Mouse (Mus musculus) gastrocnemius, postnatal 14 days (tissue): ENCODE measurements around the gene Rap1gap2. TPM values are rescaled to one million over a fixed set of nuclear protein-coding genes. Genes with fewer than 3 reads are reported as not detected.

Source experiments
- DNase-seq: peaks from one replicate; pipeline ENCODE4 v3.0.0; 2021; ENCODE audit warnings: mixed read lengths
- intact Hi-C: fragments of 180-260 bp; cut with DNase I; formaldehyde crosslinking; loops from one replicate; pipeline ENCODE4 v1.15.1; 2025; ENCODE audit warnings: low total_unique reads
- total RNA-seq, 2 experiments: library from RNA; stranded (reverse); gene quantifications; 2 replicates each; pipeline ENCODE4 v1.2.3; 2021

The Rap1gap2 gene
- total RNA-seq, 2 experiments from 2014 or later: 9.9 to 10.0 TPM

GRCm38 (mm10) chr11:74485435-74486217 is 125.1 kb downstream of the Rap1gap2 start:
- no peak for DNase-seq
- intact Hi-C loops: no loop called here

GRCm38 (mm10) chr11:74483871-74484270 is 126.8 kb downstream of the Rap1gap2 start:
- intact Hi-C loops: no loop called here
- no peak for DNase-seq

GRCm38 (mm10) chr11:74483153-74483817 is 127.4 kb downstream of the Rap1gap2 start:
- DNase-seq: no peak
- intact Hi-C loops: no loop called here

GRCm38 (mm10) chr11:74481797-74482196 is 128.9 kb downstream of the Rap1gap2 start:
- intact Hi-C loops: no loop called here

GRCm38 (mm10) chr11:74479715-74480289 is 130.9 kb downstream of the Rap1gap2 start:
- intact Hi-C loops: no loop called here

More at GRCm38 (mm10) chr11:74481797-74482196, 128.9 kb downstream of the Rap1gap2 start:
- peak; percentile 20 for DNase-seq

GRCm38 (mm10) chr11:74478877-74479276 is 131.8 kb downstream of the Rap1gap2 start:
- DNase-seq: no peak
- intact Hi-C loops: no loop called here

More at GRCm38 (mm10) chr11:74479715-74480289, 130.9 kb downstream of the Rap1gap2 start:
- DNase-seq: no peak

- no peak for DNase-seq
- intact Hi-C loops: no loop called here
Measured at GRCm38 (mm10) chr11:74472671-74473070, 138.0 kb downstream of the Rap1gap2 start.

GRCm38 (mm10) chr11:74468195-74468594 is 142.5 kb downstream of the Rap1gap2 start:
- intact Hi-C loops: loop anchor here (5.0 kb wide), 1 partner anchor 71 kb away; no protein-coding TSS in a partner anchor

GRCm38 (mm10) chr11:74465712-74466111 is 145.0 kb downstream of the Rap1gap2 start:
- intact Hi-C loops: loop anchor here (5.0 kb wide), 1 partner anchor 68 kb away; no protein-coding TSS in a partner anchor

More at GRCm38 (mm10) chr11:74468195-74468594, 142.5 kb downstream of the Rap1gap2 start:
- DNase-seq: no peak

GRCm38 (mm10) chr11:74464181-74464977 is 146.3 kb downstream of the Rap1gap2 start:
- no peak for DNase-seq
- intact Hi-C loops: no loop called here

More at GRCm38 (mm10) chr11:74465712-74466111, 145.0 kb downstream of the Rap1gap2 start:
- peak; percentile 28 for DNase-seq

- intact Hi-C loops: no loop called here
- DNase-seq: no peak
Measured at GRCm38 (mm10) chr11:74462651-74463050, 148.1 kb downstream of the Rap1gap2 start.

GRCm38 (mm10) chr11:74459651-74460050 is 151.1 kb downstream of the Rap1gap2 start:
- intact Hi-C loops: no loop called here
- DNase-seq: no peak

- DNase-seq: no peak
- intact Hi-C loops: no loop called here
Measured at GRCm38 (mm10) chr11:74458400-74458799, 152.3 kb downstream of the Rap1gap2 start.

GRCm38 (mm10) chr11:74457194-74457593 is 153.5 kb downstream of the Rap1gap2 start:
- no peak for DNase-seq
- intact Hi-C loops: no loop called here

- intact Hi-C loops: no loop called here
- DNase-seq: peak; percentile 56
Measured at GRCm38 (mm10) chr11:74448556-74448955, 162.2 kb downstream of the Rap1gap2 start.

- intact Hi-C loops: no loop called here
- DNase-seq: peak; percentile 42
Measured at GRCm38 (mm10) chr11:74447991-74448403, 162.7 kb downstream of the Rap1gap2 start.

- no peak for DNase-seq
- intact Hi-C loops: no loop called here
Measured at GRCm38 (mm10) chr11:74445591-74445990, 165.1 kb downstream of the Rap1gap2 start.

- no peak for DNase-seq
- intact Hi-C loops: no loop called here
Measured at GRCm38 (mm10) chr11:74443924-74444256, 166.8 kb downstream of the Rap1gap2 start.

- no peak for DNase-seq
- intact Hi-C loops: no loop called here
Measured at GRCm38 (mm10) chr11:74443147-74443923, 167.4 kb downstream of the Rap1gap2 start.
